Mouse (Mus musculus) small intestine, adult 10 weeks (tissue): ENCODE results near the gene Tcirg1. TPM values are rescaled to one million over a fixed set of nuclear protein-coding genes. Genes with fewer than 3 reads are reported as not detected.

Experiments used
- polyA plus RNA-seq: library from polyadenylated mRNA; stranded (reverse); fragments of 350-450 nt; fragmentation: Illumina TruSeq; extraction: RNeasy Lipid Tissue Mini Kit (QIAGEN cat#74804); gene quantifications from one replicate; pipeline ENCODE4 v1.2.3, GENCODE M21; 2014; ENCODE audit warnings: low replicate concordance

Gene Tcirg1
- polyA plus RNA-seq, result 1.8 TPM

DNA sequence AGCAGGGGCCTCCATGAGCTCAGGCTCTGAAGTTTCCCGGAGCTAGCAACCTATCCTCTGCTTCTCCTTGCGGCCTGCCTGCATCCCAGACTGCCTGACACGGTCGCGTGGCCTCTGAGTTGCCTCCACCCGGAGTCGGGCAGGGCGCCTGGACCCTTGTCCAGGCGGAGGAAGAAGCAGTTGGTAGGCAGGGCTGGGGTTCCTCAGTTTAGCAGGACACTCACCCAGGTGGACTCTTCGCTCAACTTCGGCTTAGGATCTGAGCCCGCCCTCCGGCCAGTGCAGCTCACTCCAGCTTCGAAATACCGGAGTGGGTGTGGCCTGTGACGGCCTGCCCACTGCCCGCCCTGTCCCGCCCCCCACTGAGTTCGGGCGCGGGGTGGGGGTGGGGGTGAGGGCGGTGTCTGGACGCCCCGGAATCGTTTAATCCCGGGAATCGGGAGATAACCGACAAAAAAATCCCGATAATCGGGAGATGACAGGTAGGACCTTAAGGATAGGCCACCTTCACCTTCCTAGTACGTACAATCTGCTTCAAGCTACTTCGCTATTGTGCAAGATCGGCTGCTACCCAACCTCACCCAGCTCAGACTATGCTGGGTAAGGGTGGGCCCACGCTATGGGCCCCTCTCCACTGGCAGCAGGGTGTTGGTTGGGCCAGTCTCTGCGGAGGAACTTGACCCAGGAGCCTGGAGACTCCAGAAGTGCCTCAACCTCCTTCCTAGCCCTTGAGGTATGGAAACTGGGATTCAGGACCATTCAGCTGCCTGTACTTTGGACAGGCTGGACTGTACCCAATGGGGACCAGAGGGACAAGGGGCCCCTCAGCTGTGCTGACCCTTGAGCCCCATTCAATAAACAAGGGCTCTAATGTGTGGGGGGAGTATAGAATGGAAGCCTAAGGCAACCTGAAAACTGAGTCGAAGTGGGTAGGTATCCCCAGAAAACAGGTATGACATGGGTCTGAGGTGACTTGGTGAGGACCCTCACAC is at the start of gene Tcirg1:
Gene Tcirg1 (minus strand): TSS at position 339 of the 992 bp plus-strand sequence.

DNA sequence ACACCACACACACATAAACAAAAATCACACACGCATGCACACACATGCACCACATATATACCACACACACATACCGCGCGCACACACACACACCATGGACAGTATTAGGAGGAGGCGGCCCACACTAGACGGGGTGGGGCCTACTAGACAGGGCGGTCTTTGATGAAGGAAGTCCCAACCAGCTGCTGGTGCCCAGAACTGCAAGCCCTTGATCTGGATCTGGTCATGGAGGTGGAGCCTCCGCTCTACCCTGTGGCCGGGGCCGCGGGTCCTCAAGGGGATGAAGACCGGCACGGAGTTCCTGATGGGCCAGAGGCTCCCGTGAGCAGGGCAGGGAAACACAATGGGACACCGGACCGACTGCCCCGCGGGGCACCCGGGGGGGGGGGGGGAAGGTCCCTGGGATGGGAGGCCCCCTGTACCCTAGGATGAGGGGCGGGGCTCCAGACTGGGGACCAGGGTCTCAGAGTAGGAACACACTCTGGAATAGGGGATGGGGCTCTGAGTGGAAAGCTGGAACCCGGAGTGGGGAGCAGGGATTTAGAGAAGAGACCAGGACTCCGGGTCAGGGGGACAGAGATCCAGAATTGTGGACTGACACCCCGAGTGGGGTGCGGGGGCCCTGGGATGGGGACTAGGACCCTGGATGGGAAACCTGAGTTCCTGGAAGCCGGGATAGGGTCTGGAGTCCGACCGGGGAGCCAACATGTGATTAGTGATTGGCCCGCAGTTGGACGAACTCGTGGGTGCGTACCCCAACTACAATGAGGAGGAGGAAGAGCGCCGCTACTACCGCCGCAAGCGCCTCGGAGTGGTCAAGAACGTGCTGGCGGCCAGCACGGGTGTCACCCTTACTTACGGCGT is 28.3 kb upstream of the Tcirg1 start, which contains the start of gene Unc93b1:
Gene Unc93b1 (plus strand): TSS at position 155 of the 864 bp plus-strand sequence.

GRCm38 (mm10) chr19:3929211-3929941 is 22.4 kb upstream of the Tcirg1 start, which contains the start of gene Aldh3b1:
Aldh3b1 (minus strand) TSS chr19:3929808.

DNA sequence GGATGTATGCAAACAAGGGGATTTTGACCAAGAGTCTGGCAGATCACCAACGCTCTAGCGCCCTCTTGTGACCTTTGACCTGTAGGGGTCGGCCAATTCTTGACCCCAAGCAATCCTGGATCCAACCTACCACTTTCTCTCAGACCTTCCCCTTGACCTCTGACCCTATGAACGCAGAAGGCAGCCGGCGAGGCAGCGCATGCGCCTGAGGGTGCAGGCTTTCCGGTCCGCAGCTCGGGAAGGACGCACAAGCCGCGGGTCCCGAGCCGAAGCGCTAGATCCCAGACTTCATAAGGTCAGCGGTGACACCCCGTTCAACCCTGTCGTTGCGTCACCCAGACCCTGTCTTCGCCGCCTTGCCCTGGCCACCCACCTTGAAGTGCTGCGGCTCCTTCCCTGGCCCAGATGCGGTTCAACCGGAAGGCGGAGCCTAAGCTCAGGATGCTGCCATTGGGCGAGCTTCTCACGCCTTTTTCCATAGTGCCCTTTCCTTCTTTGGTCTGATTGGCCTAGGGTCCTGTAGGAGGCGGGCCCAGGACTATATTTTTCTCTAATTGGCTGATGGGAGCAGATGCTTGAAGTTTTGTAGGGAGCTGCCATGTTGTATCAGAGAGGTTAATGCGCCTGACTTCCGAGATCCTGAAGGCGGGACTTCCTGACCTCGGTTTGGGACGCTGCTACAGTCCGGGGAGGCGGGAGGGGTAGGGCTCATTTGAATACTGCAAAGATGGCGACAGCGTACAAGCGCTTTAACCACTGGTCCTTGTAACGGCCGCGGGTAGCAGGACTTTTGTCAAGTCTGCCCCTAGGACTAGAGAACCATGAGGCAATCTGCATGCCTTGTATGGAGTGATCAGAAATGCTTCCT is 5.6 kb upstream of the Tcirg1 start, which contains the start of gene Ndufs8:
Gene Ndufs8 (minus strand): TSS at position 438 of the 868 bp plus-strand sequence.

DNA sequence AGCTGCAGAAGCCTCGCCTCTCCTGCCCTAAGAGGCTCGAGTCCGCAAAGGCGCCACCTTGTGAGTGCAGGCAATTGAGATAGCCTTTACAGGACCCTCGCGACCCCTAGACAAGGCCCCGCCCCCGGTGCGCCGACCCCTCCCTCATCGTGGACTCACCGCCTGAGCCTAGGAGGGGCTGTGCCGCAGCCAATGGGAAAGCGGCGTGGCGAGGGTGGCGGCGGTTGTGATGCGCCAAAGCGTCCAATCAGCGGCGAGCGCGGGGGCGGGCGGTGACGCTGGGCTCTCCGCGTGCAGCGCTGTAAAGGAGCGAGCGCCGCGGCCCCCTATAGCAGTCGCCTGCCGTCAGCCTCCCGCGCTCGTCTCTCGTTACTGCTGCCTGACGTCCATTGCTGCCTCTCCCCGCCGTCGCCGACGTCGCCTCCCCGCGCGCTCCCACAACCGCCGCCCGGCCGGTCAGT is 55.4 kb downstream of the Tcirg1 start, which contains the start of gene Chka:
Gene Chka (plus strand): TSS at position 272 of the 461 bp plus-strand sequence.

Other genes starting within 250 kb of the Tcirg1 start
- gene Lrp5, start 220.6 kb downstream of the Tcirg1 start, polyA plus RNA-seq, result 0.45 TPM
- gene 1810055G02Rik, start 198.8 kb downstream of the Tcirg1 start, polyA plus RNA-seq, result 37.2 TPM
- gene Kmt5b, start 139.7 kb downstream of the Tcirg1 start, polyA plus RNA-seq, result 149 TPM
- 266 TPM for gene Chka, start 55.4 kb downstream of the Tcirg1 start, polyA plus RNA-seq
- 0.63 TPM for gene Ndufs8, start 5.6 kb upstream of the Tcirg1 start, polyA plus RNA-seq
- 1.9 TPM for gene Aldh3b1, start 22.7 kb upstream of the Tcirg1 start, polyA plus RNA-seq
- gene Unc93b1, start 28.1 kb upstream of the Tcirg1 start, polyA plus RNA-seq, result 0.33 TPM
- gene Aldh3b3, start 51.5 kb upstream of the Tcirg1 start, polyA plus RNA-seq, result not detected
- gene Aldh3b2, start 65.2 kb upstream of the Tcirg1 start, polyA plus RNA-seq, result not detected
- 5.0 TPM for gene Acy3, start 79.4 kb upstream of the Tcirg1 start, polyA plus RNA-seq
- not detected for gene Tbx10, start 85.6 kb upstream of the Tcirg1 start, polyA plus RNA-seq
- gene Nudt8, start 93.4 kb upstream of the Tcirg1 start, polyA plus RNA-seq, result not detected
- 0.19 TPM for gene Gm49405, start 93.5 kb upstream of the Tcirg1 start, polyA plus RNA-seq
- gene Doc2g, start 96.2 kb upstream of the Tcirg1 start, polyA plus RNA-seq, result not detected
- gene Ndufv1, start 105.7 kb upstream of the Tcirg1 start, polyA plus RNA-seq, result 2.5 TPM
- gene Gstp1, start 130.9 kb upstream of the Tcirg1 start, polyA plus RNA-seq, result 15.3 TPM
- gene Gstp2, start 138.9 kb upstream of the Tcirg1 start, polyA plus RNA-seq, result 8.5 TPM
- gene Gstp3, start 152.4 kb upstream of the Tcirg1 start, polyA plus RNA-seq, result not detected
- gene Cabp2, start 174.4 kb upstream of the Tcirg1 start, polyA plus RNA-seq, result not detected
- 2.9 TPM for gene Cdk2ap2, start 190.0 kb upstream of the Tcirg1 start, polyA plus RNA-seq
- gene Pitpnm1, start 192.9 kb upstream of the Tcirg1 start, polyA plus RNA-seq, result 0.93 TPM
- not detected for gene Aip, start 218.7 kb upstream of the Tcirg1 start, polyA plus RNA-seq
- gene Gpr152, start 232.7 kb upstream of the Tcirg1 start, polyA plus RNA-seq, result not detected
- 0.71 TPM for gene Cabp4, start 236.9 kb upstream of the Tcirg1 start, polyA plus RNA-seq
- 9.9 TPM for gene Coro1b, start 241.5 kb upstream of the Tcirg1 start, polyA plus RNA-seq
- 1.9 TPM for gene Ptprcap, start 246.5 kb upstream of the Tcirg1 start, polyA plus RNA-seq